Mouse (Mus musculus): ENCODE measurements around the gene Nqo2.

GRCm38 (mm10) chr13:34038056-34038432 is 73.6 kb downstream of the Nqo2 start:
- TF ChIP-seq POLR2A (IDR thresholded peaks at IDR 0.05; ENCODE audit: insufficient read depth, low read depth, low read length): no peak
- TF ChIP-seq CTCF (IDR thresholded peaks at IDR 0.05; ENCODE audit: insufficient read depth, low read depth, low read length): no peak

Data from olfactory bulb, adult 2 months (tissue).